Mouse (Mus musculus) limb, embryonic 10.5 days (tissue): ENCODE measurements around the gene Lrrc26. TPM values are rescaled to one million over a fixed set of nuclear protein-coding genes. Genes with fewer than 3 reads are reported as not detected.

Experiments used
- DNase-seq: peaks from one replicate; pipeline ENCODE4 v3.0.0-alpha.2; 2017; ENCODE audit warnings: low spot score
- H3K27ac ChIP-seq: fragments of 300-500 bp; sonication (generic); 2 replicates; pipeline ENCODE4 v1.5.1; 2016; ENCODE audit warnings: mild to moderate bottlenecking
- H3K27me3 ChIP-seq: fragments of 300-500 bp; sonication (generic); 2 replicates; pipeline ENCODE4 v1.6.1; 2016; ENCODE audit warnings: low read depth, mild to moderate bottlenecking; ENCODE audit not compliant: poor library complexity, severe bottlenecking
- H3K36me3 ChIP-seq: fragments of 300-500 bp; sonication (generic); 2 replicates; pipeline ENCODE4 v1.6.1; 2016; ENCODE audit warnings: mild to moderate bottlenecking, moderate library complexity
- H3K4me1 ChIP-seq: fragments of 300-500 bp; sonication (generic); 2 replicates; pipeline ENCODE4 v1.6.1; 2016
- H3K4me3 ChIP-seq: fragments of 300-500 bp; sonication (generic); 2 replicates; pipeline ENCODE4 v1.5.1; 2016; ENCODE audit warnings: mild to moderate bottlenecking, moderate library complexity
- H3K9me3 ChIP-seq: fragments of 300-500 bp; sonication (generic); replicated peaks from 2 replicates; pipeline ENCODE4 v1.6.1; 2016; ENCODE audit warnings: mild to moderate bottlenecking
- WGBS: fragments of 180-500 bp; shearing (Covaris S2); methylation state at CpG from one replicate; pipeline ENCODE4 v1.1.7; 2016; 5-methylcytosine and 5-hydroxymethylcytosine counted together
- polyA plus RNA-seq: library from polyadenylated mRNA; unstranded; fragments of >200 nt; fragmentation: Nextera tagmentation; extraction: Ambion mirVana; gene quantifications from 2 replicates; pipeline ENCODE4 v1.2.1, GENCODE M21; 2016

Lrrc26 gene
- polyA plus RNA-seq, 1 experiment from 2014 or later, result not detected

GRCm38 (mm10) chr2:25258887-25259286, 30.8 kb upstream of the Lrrc26 start:
- no peak for DNase-seq
- WGBS, result 69% methylated on average over 2 of the region's 2 CpGs
- Histone ChIP-seq H3K4me3 (no peak overlapping the region), H3K27ac (no peak overlapping the region), H3K9me3 (no peaks in the 10 kb centered on the region), H3K36me3 (no peaks in the 10 kb centered on the region), H3K27me3 (peaks cover 9% of the 10 kb centered on the region), H3K4me1 (peaks cover 35% of the 10 kb centered on the region)

GRCm38 (mm10) chr2:25261870-25262269, 27.8 kb upstream of the Lrrc26 start:
- Histone ChIP-seq H3K9me3 (no peaks in the 10 kb centered on the region), H3K4me3 (peak overlapping the region; percentile 85), H3K27ac (peak overlapping the region; percentile 80), H3K4me1 (peaks cover 41% of the 10 kb centered on the region), H3K27me3 (peaks cover 29% of the 10 kb centered on the region), H3K36me3 (no peaks in the 10 kb centered on the region)
- WGBS, result 50% methylated on average over 12 of the region's 12 CpGs
- no peak for DNase-seq

- peak; percentile 90 for DNase-seq
- Histone ChIP-seq H3K36me3 (no peaks in the 10 kb centered on the region), H3K27ac (peak within 1 kb of the TSS; percentile 80), H3K4me3 (peak within 1 kb of the TSS; percentile 85), H3K4me1 (peaks cover 41% of the 10 kb centered on the region), H3K27me3 (peaks cover 29% of the 10 kb centered on the region), H3K9me3 (no peaks in the 10 kb centered on the region)
- WGBS, result under 1% methylated on average over 39 of the region's 39 CpGs
These were observed 27.4 kb upstream of the Lrrc26 start, which contains the start of gene Tprn for GRCm38 (mm10) chr2:25262291-25262767. Gene Tprn, plus strand, starts transcription at chr2:25262618.

- Histone ChIP-seq H3K27ac (peak overlapping the region; percentile 80), H3K4me3 (peak overlapping the region; percentile 85), H3K36me3 (peaks cover 1% of the 10 kb centered on the region), H3K27me3 (peaks cover 29% of the 10 kb centered on the region), H3K9me3 (no peaks in the 10 kb centered on the region), H3K4me1 (peaks cover 41% of the 10 kb centered on the region)
- WGBS, result under 1% methylated on average over 82 of the region's 82 CpGs
- DNase-seq, result peak; percentile 58
These were observed 26.7 kb upstream of the Lrrc26 start for GRCm38 (mm10) chr2:25262795-25263622.

- peaks cover 41% of the 10 kb centered on the region for H3K4me1 ChIP-seq
- peak overlapping the region; percentile 85 for H3K4me3 ChIP-seq
- peaks cover 29% of the 10 kb centered on the region for H3K27me3 ChIP-seq
- 21% methylated on average over 12 of the region's 12 CpGs for WGBS
- H3K9me3 ChIP-seq, result no peaks in the 10 kb centered on the region
- H3K27ac ChIP-seq, result no peak overlapping the region; the same call in 1 of the 2 replicates
- no peak for DNase-seq
- peaks cover 8% of the 10 kb centered on the region for H3K36me3 ChIP-seq
These were observed 26.0 kb upstream of the Lrrc26 start for GRCm38 (mm10) chr2:25263623-25264285.

- peaks cover 29% of the 10 kb centered on the region for H3K27me3 ChIP-seq
- peaks cover 14% of the 10 kb centered on the region for H3K36me3 ChIP-seq
- H3K4me3 ChIP-seq, result peak overlapping the region; percentile 85
- H3K9me3 ChIP-seq, result no peaks in the 10 kb centered on the region
- no peak overlapping the region for H3K27ac ChIP-seq
- DNase-seq, result no peak
- H3K4me1 ChIP-seq, result peaks cover 41% of the 10 kb centered on the region
- WGBS, result 69% methylated on average over 5 of the region's 5 CpGs
These were observed 25.4 kb upstream of the Lrrc26 start for GRCm38 (mm10) chr2:25264286-25264660.

GRCm38 (mm10) chr2:25264851-25265250, 24.9 kb upstream of the Lrrc26 start:
- Histone ChIP-seq H3K27me3 (peaks cover 29% of the 10 kb centered on the region), H3K27ac (no peak overlapping the region), H3K36me3 (peaks cover 19% of the 10 kb centered on the region), H3K9me3 (no peaks in the 10 kb centered on the region), H3K4me3 (no peak overlapping the region), H3K4me1 (peaks cover 41% of the 10 kb centered on the region)
- no peak for DNase-seq
- 78% methylated on average over 3 of the region's 3 CpGs for WGBS

GRCm38 (mm10) chr2:25265897-25266656, 23.6 kb upstream of the Lrrc26 start:
- Histone ChIP-seq H3K9me3 (no peaks in the 10 kb centered on the region), H3K36me3 (peaks cover 32% of the 10 kb centered on the region), H3K27me3 (peaks cover 29% of the 10 kb centered on the region), H3K27ac (no peak overlapping the region), H3K4me3 (no peak overlapping the region), H3K4me1 (peaks cover 46% of the 10 kb centered on the region)
- 67% methylated on average over 6 of the region's 6 CpGs for WGBS
- DNase-seq, result no peak

- H3K4me3 ChIP-seq, result no peak overlapping the region
- WGBS, result 62% methylated on average over 2 of the region's 2 CpGs
These were observed 23.0 kb upstream of the Lrrc26 start for GRCm38 (mm10) chr2:25266720-25267119.

GRCm38 (mm10) chr2:25267241-25267640, 22.5 kb upstream of the Lrrc26 start:
- Histone ChIP-seq H3K27me3 (peaks cover 29% of the 10 kb centered on the region), H3K4me1 (peaks cover 48% of the 10 kb centered on the region), H3K27ac (no peak overlapping the region), H3K9me3 (no peaks in the 10 kb centered on the region), H3K4me3 (no peak overlapping the region), H3K36me3 (peaks cover 34% of the 10 kb centered on the region)
- no peak for DNase-seq

More at GRCm38 (mm10) chr2:25266720-25267119, 23.0 kb upstream of the Lrrc26 start:
- H3K9me3 ChIP-seq, result no peaks in the 10 kb centered on the region
- H3K27ac ChIP-seq, result no peak overlapping the region
- peaks cover 34% of the 10 kb centered on the region for H3K36me3 ChIP-seq
- peaks cover 52% of the 10 kb centered on the region for H3K4me1 ChIP-seq
- no peak for DNase-seq
- peaks cover 29% of the 10 kb centered on the region for H3K27me3 ChIP-seq

GRCm38 (mm10) chr2:25267746-25268309, 21.9 kb upstream of the Lrrc26 start:
- Histone ChIP-seq H3K9me3 (no peaks in the 10 kb centered on the region), H3K27ac (no peak overlapping the region), H3K4me1 (peaks cover 48% of the 10 kb centered on the region), H3K4me3 (no peak overlapping the region), H3K27me3 (peaks cover 29% of the 10 kb centered on the region), H3K36me3 (peaks cover 34% of the 10 kb centered on the region)
- DNase-seq, result no peak
- WGBS, result 73% methylated on average over 4 of the region's 4 CpGs

GRCm38 (mm10) chr2:25271827-25272511, 17.7 kb upstream of the Lrrc26 start, which contains the start of the genes Ssna1 and Anapc2:
Gene Ssna1, minus strand, starts transcription at chr2:25272438.
Gene Anapc2, plus strand, starts transcription at chr2:25272478.
- Histone ChIP-seq H3K4me3 (peak within 1 kb of the TSS; percentile 94), H3K27ac (peak within 1 kb of the TSS; percentile 87), H3K4me1 (peaks cover 26% of the 10 kb centered on the region), H3K27me3 (no peaks in the 10 kb centered on the region), H3K9me3 (no peaks in the 10 kb centered on the region), H3K36me3 (peaks cover 75% of the 10 kb centered on the region)
- DNase-seq, result peak; percentile 100
- under 1% methylated on average over 55 of the region's 55 CpGs for WGBS
